Mouse (Mus musculus): ENCODE measurements around the gene Tbc1d22a. TPM values are rescaled to one million over a fixed set of nuclear protein-coding genes. Genes with fewer than 3 reads are reported as not detected.

The Tbc1d22a gene
- total and polyA plus RNA-seq, 3 experiments: 15.1 to 21.1 TPM; not detected in 1

- H3K27ac ChIP-seq (ENCODE audit: control insufficient read depth, low read depth, low read length): no peak overlapping the region
- no peaks in the 10 kb centered on the region for H3K9me3 ChIP-seq (replicated peaks; ENCODE audit: insufficient read depth, low read length)
- no peaks in the 10 kb centered on the region for H3K27me3 ChIP-seq (ENCODE audit: control insufficient read depth in 1 of 2, insufficient read depth in 2 of 2, low read length in 2 of 2)
- DNase-seq (ENCODE audit: low read depth, low spot score): no peak
- H3K4me3 ChIP-seq (ENCODE audit: control insufficient read depth in 1 of 2, insufficient read depth in 1 of 2, low read depth in 2 of 2, low read length in 2 of 2): no peak overlapping the region
- H3K4me1 ChIP-seq (ENCODE audit: control insufficient read depth in 1 of 2, insufficient read depth in 2 of 2, low read length in 2 of 2): no peaks in the 10 kb centered on the region
- no peak overlapping the region for H3K9ac ChIP-seq (ENCODE audit: control insufficient read depth, low read depth, low read length, poor library complexity, severe bottlenecking)
- no peaks in the 10 kb centered on the region for H3K36me3 ChIP-seq (ENCODE audit: control insufficient read depth in 1 of 2, insufficient read depth in 2 of 2, low read length in 2 of 2)
- H3K79me2 ChIP-seq (ENCODE audit: control insufficient read depth, insufficient read depth, low read length, poor library complexity): no peaks in the 10 kb centered on the region
- no peak for TF ChIP-seq SMC3 (IDR thresholded peaks at IDR 0.05; ENCODE audit: low read depth, low read length)
- TF ChIP-seq POLR2AphosphoS2 (IDR thresholded peaks at IDR 0.05; ENCODE audit: low read length): no peak
- TF ChIP-seq ZC3H11A (IDR thresholded peaks at IDR 0.05; ENCODE audit: low read depth, low read length): no peak
- TF ChIP-seq POLR2A (IDR thresholded peaks at IDR 0.05; ENCODE audit: control insufficient read depth in 1 of 2, insufficient read depth in 1 of 2, low read depth in 1 of 2, low read length in 2 of 2, poor library complexity in 1 of 2): no peak
- TF ChIP-seq ZKSCAN1 (IDR thresholded peaks at IDR 0.05; ENCODE audit: low read depth, low read length): no peak
- no peak for TF ChIP-seq GATA1 (IDR thresholded peaks at IDR 0.05; ENCODE audit: low read depth, low read length)
- no peak for TF ChIP-seq USF1 (IDR thresholded peaks at IDR 0.05; ENCODE audit: low read depth, low read length)
- no peak for TF ChIP-seq NRF1 (IDR thresholded peaks at IDR 0.05; ENCODE audit: insufficient read depth, low read depth, low read length, poor library complexity, severe bottlenecking)
- no peak for TF ChIP-seq RCOR1 (IDR thresholded peaks at IDR 0.05; ENCODE audit: low read depth, low read length)
- TF ChIP-seq CHD2 (IDR thresholded peaks at IDR 0.05; ENCODE audit: low read length): no peak
- TF ChIP-seq CHD1 (IDR thresholded peaks at IDR 0.05; ENCODE audit: low read depth, low read length): no peak
- TF ChIP-seq UBTF (IDR thresholded peaks at IDR 0.05; ENCODE audit: borderline replicate concordance, insufficient read depth, low read depth, low read length): no peak
- no peak for TF ChIP-seq HCFC1 (IDR thresholded peaks at IDR 0.05; ENCODE audit: low read depth, low read length)
- no peak for TF ChIP-seq MYB (IDR thresholded peaks at IDR 0.05; ENCODE audit: low read depth, low read length)
- no peak for TF ChIP-seq ETS1 (IDR thresholded peaks at IDR 0.05; ENCODE audit: low read depth, low read length)
- no peak for TF ChIP-seq NELFE (IDR thresholded peaks at IDR 0.05; ENCODE audit: low read depth, low read length)
- TF ChIP-seq TCF12 (IDR thresholded peaks at IDR 0.05; ENCODE audit: low read depth, low read length): no peak
- no peak for TF ChIP-seq MYC (IDR thresholded peaks at IDR 0.05; ENCODE audit: low read depth, low read length)
- TF ChIP-seq GABPA (IDR thresholded peaks at IDR 0.05; ENCODE audit: low read depth, low read length): no peak
Observed at GRCm38 (mm10) chr15:86424971-86425370, 210.7 kb downstream of the Tbc1d22a start.

- H3K4me3 ChIP-seq (ENCODE audit: control insufficient read depth in 1 of 2, insufficient read depth in 1 of 2, low read depth in 2 of 2, low read length in 2 of 2): no peak overlapping the region
- H3K79me2 ChIP-seq (ENCODE audit: control insufficient read depth, insufficient read depth, low read length, poor library complexity): no peaks in the 10 kb centered on the region
- no peaks in the 10 kb centered on the region for H3K27me3 ChIP-seq (ENCODE audit: control insufficient read depth in 1 of 2, insufficient read depth in 2 of 2, low read length in 2 of 2)
- no peaks in the 10 kb centered on the region for H3K4me1 ChIP-seq (ENCODE audit: control insufficient read depth in 1 of 2, insufficient read depth in 2 of 2, low read length in 2 of 2)
- H3K36me3 ChIP-seq (ENCODE audit: control insufficient read depth in 1 of 2, insufficient read depth in 2 of 2, low read length in 2 of 2): no peaks in the 10 kb centered on the region
- H3K9ac ChIP-seq (ENCODE audit: control insufficient read depth, low read depth, low read length, poor library complexity, severe bottlenecking): no peak overlapping the region
- no peaks in the 10 kb centered on the region for H3K9me3 ChIP-seq (replicated peaks; ENCODE audit: insufficient read depth, low read length)
- H3K27ac ChIP-seq (ENCODE audit: control insufficient read depth, low read depth, low read length): no peak overlapping the region
- no peak for DNase-seq (ENCODE audit: low read depth, low spot score)
- TF ChIP-seq RCOR1 (IDR thresholded peaks at IDR 0.05; ENCODE audit: low read depth, low read length) (no peak), TBP (IDR thresholded peaks at IDR 0.05; ENCODE audit: low read depth, low read length) (no peak), NRF1 (IDR thresholded peaks at IDR 0.05; ENCODE audit: insufficient read depth, low read depth, low read length, poor library complexity, severe bottlenecking) (no peak), CHD2 (IDR thresholded peaks at IDR 0.05; ENCODE audit: low read length) (no peak), ZC3H11A (IDR thresholded peaks at IDR 0.05; ENCODE audit: low read depth, low read length) (no peak)
Observed at GRCm38 (mm10) chr15:86426364-86427000, 212.2 kb downstream of the Tbc1d22a start.

Measured in MEL (cell line).